Mouse (Mus musculus) gonadal fat pad, adult 2 months (tissue): ENCODE measurements around the gene A2ml1. TPM values are rescaled to one million over a fixed set of nuclear protein-coding genes. Genes with fewer than 3 reads are reported as not detected.
"Not testable (repeated sequence)": the region's sequence is repeated elsewhere in the genome, so short reads cannot be mapped to it uniquely, and the experiment has no call there.

Source experiments
- DNase-seq: peaks from one replicate; pipeline ENCODE4 v3.0.0-alpha.2; 2012; ENCODE audit warnings: low read depth
- polyA plus RNA-seq: library from polyadenylated mRNA; depleted of rRNA; stranded (reverse); fragments of >200 nt; gene quantifications from 2 replicates; pipeline ENCODE4 v1.2.3, GENCODE M21; 2012; rRNA removed

Gene A2ml1
- polyA plus RNA-seq: 17.2 and 17.6 TPM in 2 replicates

- no peak for DNase-seq
Measured at GRCm38 (mm10) chr6:128581508-128581907, at the start of gene A2ml1. A2ml1 (minus strand) TSS chr6:128581608.

GRCm38 (mm10) chr6:128629771-128630739 lies 48.6 kb upstream of the A2ml1 start:
- DNase-seq: not testable (repeated sequence)

GRCm38 (mm10) chr6:128625246-128625645 lies 43.8 kb upstream of the A2ml1 start:
- not testable (repeated sequence) for DNase-seq

GRCm38 (mm10) chr6:128624425-128624824 lies 43.0 kb upstream of the A2ml1 start:
- no peak for DNase-seq

- DNase-seq: not testable (repeated sequence)
Measured at GRCm38 (mm10) chr6:128623433-128623832, 42.0 kb upstream of the A2ml1 start, which contains the start of gene Klrb1a. Klrb1a (minus strand) TSS chr6:128623533.

- DNase-seq: no peak
Measured at GRCm38 (mm10) chr6:128622733-128623132, 41.3 kb upstream of the A2ml1 start.

- DNase-seq: no peak
Measured at GRCm38 (mm10) chr6:128606350-128606749, 24.9 kb upstream of the A2ml1 start.

GRCm38 (mm10) chr6:128604512-128604911 lies 23.1 kb upstream of the A2ml1 start:
- DNase-seq: no peak

- DNase-seq: no peak
Measured at GRCm38 (mm10) chr6:128602463-128603201, 21.2 kb upstream of the A2ml1 start.

- no peak for DNase-seq
Measured at GRCm38 (mm10) chr6:128602026-128602425, 20.6 kb upstream of the A2ml1 start.

GRCm38 (mm10) chr6:128599555-128599954 lies 18.1 kb upstream of the A2ml1 start:
- DNase-seq: no peak

- no peak for DNase-seq
Measured at GRCm38 (mm10) chr6:128598256-128599047, 17.0 kb upstream of the A2ml1 start.

- DNase-seq: peak; percentile 70
Measured at GRCm38 (mm10) chr6:128597121-128597522, 15.7 kb upstream of the A2ml1 start.

GRCm38 (mm10) chr6:128594651-128595050 lies 13.2 kb upstream of the A2ml1 start:
- no peak for DNase-seq

- DNase-seq: no peak
Measured at GRCm38 (mm10) chr6:128589426-128589825, 8.0 kb upstream of the A2ml1 start.

- no peak for DNase-seq
Measured at GRCm38 (mm10) chr6:128587619-128588018, 6.2 kb upstream of the A2ml1 start.

GRCm38 (mm10) chr6:128585642-128586245 lies 4.3 kb upstream of the A2ml1 start:
- DNase-seq: peak; percentile 46

GRCm38 (mm10) chr6:128584070-128584660 lies 2.8 kb upstream of the A2ml1 start:
- no peak for DNase-seq

GRCm38 (mm10) chr6:128577301-128577700 lies 4.1 kb downstream of the A2ml1 start:
- DNase-seq: peak; percentile 92

GRCm38 (mm10) chr6:128566589-128566988 lies 14.8 kb downstream of the A2ml1 start:
- DNase-seq: no peak

GRCm38 (mm10) chr6:128554049-128554448 lies 27.4 kb downstream of the A2ml1 start:
- no peak for DNase-seq
